9 mouse cellular contexts compared by ENCODE assay signal in the genomic region with DNA sequence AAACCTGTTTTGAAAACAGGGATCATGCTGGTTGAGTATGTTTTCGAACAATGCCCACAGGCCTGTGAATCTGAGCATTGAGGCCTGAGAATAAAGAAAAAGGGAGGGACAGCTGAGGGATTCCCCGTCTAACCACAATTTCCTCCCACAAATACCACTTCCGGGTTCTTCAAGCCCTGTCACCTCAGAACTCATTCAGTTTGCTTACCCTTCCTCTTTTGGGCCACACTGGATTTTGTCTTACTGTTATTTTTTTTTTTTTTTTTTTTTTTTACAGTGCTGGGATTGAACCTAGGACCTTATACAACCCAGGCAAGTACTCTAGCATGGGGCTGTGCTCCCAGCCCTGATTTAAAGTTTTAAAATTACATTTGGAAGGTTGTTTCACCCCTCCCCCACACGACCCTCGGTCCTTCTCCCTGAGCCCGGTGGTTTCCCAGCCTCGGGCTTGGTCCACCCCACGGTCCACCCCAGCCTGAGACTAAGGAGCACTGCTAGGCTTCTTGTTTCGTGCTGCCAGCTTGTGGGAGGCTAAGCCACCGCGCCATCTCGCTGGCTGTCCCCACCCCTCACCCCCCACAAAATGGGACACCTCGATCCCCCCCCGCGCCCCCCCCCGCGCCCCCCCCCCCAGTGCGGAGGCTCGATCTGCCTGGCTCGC. TPM values are rescaled to one million over a fixed set of nuclear protein-coding genes. Genes with fewer than 3 reads are reported as not detected.
DNase-seq lines count a peak whose midpoint lies in the region; ATAC-seq and TF ChIP-seq lines count a peak whose summit lies in the region.
"Had no signal": no experiment of that assay in that cellular context is flagged by ENCODE, and none has a peak within 500 bp of the region (broad histone marks: within the 10 kb centered on the region; RNA-seq: fewer than 3 reads in every experiment).

No protein-coding gene starts in this region.

- ATAC-seq in forebrain, embryonic 13.5 days: peak; percentile 41; the same call in 1 of the 2 replicates
- ATAC-seq in forebrain, postnatal 0 days: no peak

- H3K36me3 ChIP-seq in forebrain, embryonic 13.5 days (ENCODE audit: poor library complexity, severe bottlenecking): no peaks in the 10 kb centered on the region
- no peaks in the 10 kb centered on the region for H3K36me3 ChIP-seq in forebrain, postnatal 0 days (ENCODE audit: insufficient read depth)
- no peaks in the 10 kb centered on the region for H3K36me3 ChIP-seq in spleen, adult 2 months (ENCODE audit: control insufficient read depth, insufficient read depth, low read length)

- no peak overlapping the region for H3K27ac ChIP-seq in forebrain, embryonic 13.5 days
- no peak overlapping the region for H3K27ac ChIP-seq in forebrain, postnatal 0 days (ENCODE audit: low read depth, low read length)
- H3K27ac ChIP-seq in spleen, adult 2 months (ENCODE audit: insufficient read depth, low read length): no peak overlapping the region
- H3K27ac ChIP-seq: macrophage had no signal

- H3K4me1 ChIP-seq in forebrain, embryonic 13.5 days: no peaks in the 10 kb centered on the region
- no peaks in the 10 kb centered on the region for H3K4me1 ChIP-seq in forebrain, postnatal 0 days (ENCODE audit: insufficient read depth)
- H3K4me1 ChIP-seq in spleen, adult 2 months (ENCODE audit: control insufficient read depth, insufficient read depth, insufficient read length): no peaks in the 10 kb centered on the region; the same call in 1 of the 2 replicates

- DNase-seq in forebrain, postnatal 0 days: no peak
- peak; percentile 18 for DNase-seq in ovary, postnatal 10 days (ENCODE audit: low spot score)
- no peak for DNase-seq in ovary, adult 18-20 months (ENCODE audit: low spot score)
- peak; percentile 29 for DNase-seq in heart, postnatal 4 days
- DNase-seq in spleen, adult 2 months (ENCODE audit: low read depth in 1 of 2, low spot score in 2 of 2): peak; percentile 71 to 84
- no peak for DNase-seq in Muller cell, postnatal 12 days (ENCODE audit: inconsistent ontology term)
- DNase-seq in embryo, embryonic 10 days (ENCODE audit: low spot score): no peak

- no peak overlapping the region for H3K9ac ChIP-seq in forebrain, embryonic 13.5 days
- no peak overlapping the region for H3K9ac ChIP-seq in forebrain, postnatal 0 days

- TF ChIP-seq CTCF in forebrain, postnatal 0 days (IDR thresholded peaks at IDR 0.05; ENCODE audit: low read depth): no peak
- TF ChIP-seq CTCF in spleen, adult 2 months (IDR thresholded peaks at IDR 0.05; ENCODE audit: extremely low read depth, insufficient read depth, insufficient read length, insufficient replicate concordance): no peak

- H3K4me3 ChIP-seq in forebrain, embryonic 13.5 days: no peak overlapping the region
- H3K4me3 ChIP-seq in forebrain, postnatal 0 days (ENCODE audit: low read depth, low read length): no peak overlapping the region
- no peak overlapping the region for H3K4me3 ChIP-seq in spleen, adult 2 months (ENCODE audit: extremely low read depth, insufficient read depth, insufficient read length)

- no peaks in the 10 kb centered on the region for H3K9me3 ChIP-seq in forebrain, embryonic 13.5 days (replicated peaks)
- H3K9me3 ChIP-seq in forebrain, postnatal 0 days (ENCODE audit: low read length): no peaks in the 10 kb centered on the region

- WGBS in forebrain, embryonic 13.5 days: 61% methylated on average over 17 of the region's 20 CpGs
- WGBS in forebrain, postnatal 0 days: 58% methylated on average over 15 of the region's 20 CpGs
- 11% methylated on average over 14 of the region's 20 CpGs for WGBS in spleen, adult 2 months

- TF ChIP-seq POLR2A in spleen, adult 2 months (IDR thresholded peaks at IDR 0.05; ENCODE audit: low read depth, low read length): no peak

- no peaks in the 10 kb centered on the region for H3K27me3 ChIP-seq in forebrain, embryonic 13.5 days
- H3K27me3 ChIP-seq in forebrain, postnatal 0 days (ENCODE audit: insufficient read depth, low read length): no peaks in the 10 kb centered on the region
- 0 out of 2 replicates have a peak, but pooled peaks cover 4% of the 10 kb centered on the region for H3K27me3 ChIP-seq in spleen, adult 2 months (ENCODE audit: control insufficient read depth, insufficient read depth, low read length)

- no peak overlapping the region for H3K4me2 ChIP-seq in forebrain, embryonic 13.5 days
- H3K4me2 ChIP-seq in forebrain, postnatal 0 days (ENCODE audit: low read depth): no peak overlapping the region

RNA-seq across cellular contexts. Expression of gene Yap1, which starts 13.0 kb away (rescaled TPM):
- 13.8 and 15.6 TPM in 2 replicates for polyA plus RNA-seq in forebrain, embryonic 13.5 days (2015; fragmentation: Nextera tagmentation; extraction: Ambion mirVana)
- total RNA-seq in forebrain, postnatal 0 days (2014; rRNA removed): 10.7 and 14.5 TPM in 2 replicates
- 4.0 and 4.7 TPM in 2 replicates for polyA plus RNA-seq in forebrain, postnatal 0 days (2015; fragmentation: Nextera tagmentation; extraction: Ambion mirVana)
- total RNA-seq in heart, postnatal 4 days (2021): 10 to 100 TPM; 64.7 to 69.2 TPM
- polyA plus RNA-seq in spleen, adult 2 months (2012; rRNA removed): 10.1 and 12.8 TPM in 2 replicates

RNA-seq across cellular contexts. Expression of gene Cfap300, which starts 25.2 kb away (rescaled TPM):
- polyA plus RNA-seq in forebrain, embryonic 13.5 days (2015; fragmentation: Nextera tagmentation; extraction: Ambion mirVana): 16.5 and 16.6 TPM in 2 replicates
- 15.9 and 17.6 TPM in 2 replicates for total RNA-seq in forebrain, postnatal 0 days (2014; rRNA removed)
- polyA plus RNA-seq in forebrain, postnatal 0 days (2015; fragmentation: Nextera tagmentation; extraction: Ambion mirVana): 11.0 and 12.6 TPM in 2 replicates
- total RNA-seq in heart, postnatal 4 days (2021): 1 to 10 TPM; 1.2 to 1.5 TPM
- 0.16 and 0.74 TPM in 2 replicates for polyA plus RNA-seq in spleen, adult 2 months (2012; rRNA removed)
- polyA plus RNA-seq: macrophage had no signal

Comparison
In these comparisons a context has a peak if more than half of its experiments do, and no peak if none do; other contexts are left out.
1. DNase-seq: peak in ovary, postnatal 10 days (single experiment), heart, postnatal 4 days (single experiment) and spleen, adult 2 months (2 of 2); none in forebrain, postnatal 0 days (single experiment), ovary, adult 18-20 months (single experiment), Muller cell, postnatal 12 days (single experiment) and embryo, embryonic 10 days (single experiment).